Mouse (Mus musculus): ENCODE data around the gene Tmcc2.

- TF ChIP-seq CTCF (IDR thresholded peaks at IDR 0.05; ENCODE audit: low read depth): peak; percentile 61
- TF ChIP-seq EP300 (IDR thresholded peaks at IDR 0.05; ENCODE audit: low read depth): no peak; the same call in 1 of the 2 replicates
Measured at GRCm38 (mm10) chr1:132417319-132418251, 26.5 kb upstream of the Tmcc2 start, which contains the start of gene Dstyk.
